Mouse (Mus musculus): Measurements from ENCODE around the gene Srp14. TPM values are rescaled to one million over a fixed set of nuclear protein-coding genes. Genes with fewer than 3 reads are reported as not detected.

Srp14 gene
- polyA plus RNA-seq, 1 experiment from 2014 or later, result 229 TPM

DNA sequence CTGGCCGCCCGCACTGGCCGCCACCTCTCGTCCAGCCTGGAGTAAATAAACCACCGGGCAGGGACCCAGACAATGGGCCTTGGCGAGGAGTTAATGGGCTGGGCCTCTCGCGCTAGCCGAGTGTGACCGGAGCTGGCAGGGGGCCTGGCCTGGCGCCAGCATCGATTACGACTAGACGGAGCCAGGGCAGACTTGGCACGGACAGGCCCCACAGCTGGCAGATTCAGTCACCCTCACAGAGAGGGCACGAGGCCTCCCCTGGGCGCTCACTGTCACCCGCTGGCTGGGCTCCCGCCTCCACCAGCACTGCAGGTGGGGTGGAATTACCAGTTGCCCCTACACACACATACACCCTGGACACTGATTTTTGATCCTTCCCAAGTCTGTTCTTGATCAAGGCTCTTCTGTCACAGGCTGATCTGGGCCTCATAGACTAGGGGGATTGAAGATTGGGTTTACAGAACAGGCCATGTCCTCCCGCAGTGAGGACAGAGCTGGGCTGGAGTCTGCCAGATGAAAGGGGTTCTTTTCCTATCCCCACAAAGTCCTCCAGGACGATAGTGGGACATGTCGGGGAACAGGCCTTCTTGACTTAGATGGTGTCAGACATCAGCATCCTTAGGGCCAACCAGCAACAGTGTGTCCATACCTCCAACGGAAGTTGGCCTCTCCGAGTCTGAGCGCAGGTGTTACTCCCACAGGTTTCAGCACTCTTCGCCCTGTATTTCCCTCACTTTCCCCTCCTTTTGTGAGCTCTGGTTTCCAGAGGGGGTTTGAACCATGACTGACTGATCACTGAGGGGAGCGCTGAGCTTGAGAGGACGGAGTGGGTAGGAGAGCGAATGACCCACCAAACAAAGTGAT is 31.2 kb upstream of the Srp14 start:
- Histone ChIP-seq H3K4me3 (replicated peaks; ENCODE audit: low read length) (no peak overlapping the region), H3K9me3 (replicated peaks; ENCODE audit: control insufficient read depth, low read length) (no peaks in the 10 kb centered on the region), H3K36me3 (ENCODE audit: control insufficient read depth, insufficient read depth, low read length) (no peaks in the 10 kb centered on the region), H3K4me1 (ENCODE audit: control insufficient read depth, insufficient read depth, low read length) (peaks cover 18% of the 10 kb centered on the region), H3K27ac (ENCODE audit: low read length) (peak overlapping the region; percentile 57), H3K9ac (ENCODE audit: low read length) (peak overlapping the region; percentile 46), H3K27me3 (ENCODE audit: control insufficient read depth, insufficient read depth, low read length) (no peaks in the 10 kb centered on the region), H3K4me2 (ENCODE audit: low read depth, low read length) (peak overlapping the region; percentile 24)
- 45% methylated on average over 29 of the region's 29 CpGs for WGBS
- ATAC-seq (ENCODE audit: insufficient read depth, low FRiP score), result peak; percentile 90

GRCm38 (mm10) chr2:118509688-118510446 is 30.4 kb upstream of the Srp14 start:
- Histone ChIP-seq H3K4me2 (ENCODE audit: low read depth, low read length) (peak overlapping the region; percentile 24), H3K27ac (ENCODE audit: low read length) (peak overlapping the region; percentile 57; the same call in 1 of the 2 replicates), H3K9me3 (replicated peaks; ENCODE audit: control insufficient read depth, low read length) (no peaks in the 10 kb centered on the region), H3K36me3 (ENCODE audit: control insufficient read depth, insufficient read depth, low read length) (no peaks in the 10 kb centered on the region), H3K27me3 (ENCODE audit: control insufficient read depth, insufficient read depth, low read length) (no peaks in the 10 kb centered on the region), H3K9ac (ENCODE audit: low read length) (peak overlapping the region; percentile 35; the same call in 1 of the 2 replicates), H3K4me1 (ENCODE audit: control insufficient read depth, insufficient read depth, low read length) (peaks cover 18% of the 10 kb centered on the region), H3K4me3 (replicated peaks; ENCODE audit: low read length) (no peak overlapping the region)
- no peak for ATAC-seq (ENCODE audit: insufficient read depth, low FRiP score)
- 59% methylated on average over 8 of the region's 8 CpGs for WGBS

DNA sequence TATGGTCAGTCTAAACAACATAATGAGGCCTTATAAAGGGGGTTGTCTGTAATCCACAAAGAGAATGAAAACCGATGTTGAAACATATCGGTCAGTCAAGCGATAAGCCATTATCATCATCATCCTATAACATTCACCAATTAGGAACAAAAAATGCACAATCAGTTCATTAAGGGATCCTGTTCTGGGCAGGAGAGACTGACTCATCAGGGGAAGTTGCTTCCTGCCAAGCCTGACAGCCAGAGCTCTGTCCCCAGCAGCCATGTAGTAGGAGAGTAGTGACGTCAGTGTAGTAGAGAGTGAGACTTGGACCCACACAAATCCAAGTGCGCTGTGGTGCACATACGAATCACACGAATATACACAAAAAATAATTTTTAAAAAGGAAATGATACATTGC is 27.6 kb upstream of the Srp14 start:
- Histone ChIP-seq H3K36me3 (ENCODE audit: control insufficient read depth, insufficient read depth, low read length) (no peaks in the 10 kb centered on the region), H3K9me3 (replicated peaks; ENCODE audit: control insufficient read depth, low read length) (no peaks in the 10 kb centered on the region), H3K4me2 (ENCODE audit: low read depth, low read length) (no peak overlapping the region), H3K4me3 (replicated peaks; ENCODE audit: low read length) (no peak overlapping the region), H3K27me3 (ENCODE audit: control insufficient read depth, insufficient read depth, low read length) (no peaks in the 10 kb centered on the region), H3K9ac (ENCODE audit: low read length) (no peak overlapping the region), H3K27ac (ENCODE audit: low read length) (no peak overlapping the region), H3K4me1 (ENCODE audit: control insufficient read depth, insufficient read depth, low read length) (peaks cover 15% of the 10 kb centered on the region)
- ATAC-seq (ENCODE audit: insufficient read depth, low FRiP score), result no peak
- WGBS, result 89% methylated on average over 7 of the region's 7 CpGs

GRCm38 (mm10) chr2:118500191-118500590 is 20.7 kb upstream of the Srp14 start:
- no peak overlapping the region for H3K27ac ChIP-seq (ENCODE audit: low read length)
- H3K27me3 ChIP-seq (ENCODE audit: control insufficient read depth, insufficient read depth, low read length), result no peaks in the 10 kb centered on the region
- ATAC-seq (ENCODE audit: insufficient read depth, low FRiP score), result no peak
- no peaks in the 10 kb centered on the region for H3K9me3 ChIP-seq (replicated peaks; ENCODE audit: control insufficient read depth, low read length)
- H3K9ac ChIP-seq (ENCODE audit: low read length), result no peak overlapping the region
- H3K4me1 ChIP-seq (ENCODE audit: control insufficient read depth, insufficient read depth, low read length), result peaks cover 9% of the 10 kb centered on the region; the same call in 1 of the 2 replicates
- no peaks in the 10 kb centered on the region for H3K36me3 ChIP-seq (ENCODE audit: control insufficient read depth, insufficient read depth, low read length)
- WGBS, result 85% methylated on average over 2 of the region's 2 CpGs
- H3K4me3 ChIP-seq (replicated peaks; ENCODE audit: low read length), result no peak overlapping the region
- no peak overlapping the region for H3K4me2 ChIP-seq (ENCODE audit: low read depth, low read length)

GRCm38 (mm10) chr2:118499135-118499961 is 19.8 kb upstream of the Srp14 start:
- Histone ChIP-seq H3K4me1 (ENCODE audit: control insufficient read depth, insufficient read depth, low read length) (peaks cover 9% of the 10 kb centered on the region), H3K27ac (ENCODE audit: low read length) (no peak overlapping the region), H3K4me3 (replicated peaks; ENCODE audit: low read length) (no peak overlapping the region), H3K9ac (ENCODE audit: low read length) (no peak overlapping the region), H3K9me3 (replicated peaks; ENCODE audit: control insufficient read depth, low read length) (no peaks in the 10 kb centered on the region), H3K36me3 (ENCODE audit: control insufficient read depth, insufficient read depth, low read length) (no peaks in the 10 kb centered on the region), H3K4me2 (ENCODE audit: low read depth, low read length) (no peak overlapping the region), H3K27me3 (ENCODE audit: control insufficient read depth, insufficient read depth, low read length) (no peaks in the 10 kb centered on the region)
- 35% methylated on average over 20 of the region's 20 CpGs for WGBS
- peak; percentile 62; the same call in 1 of the 2 replicates for ATAC-seq (ENCODE audit: insufficient read depth, low FRiP score)

DNA sequence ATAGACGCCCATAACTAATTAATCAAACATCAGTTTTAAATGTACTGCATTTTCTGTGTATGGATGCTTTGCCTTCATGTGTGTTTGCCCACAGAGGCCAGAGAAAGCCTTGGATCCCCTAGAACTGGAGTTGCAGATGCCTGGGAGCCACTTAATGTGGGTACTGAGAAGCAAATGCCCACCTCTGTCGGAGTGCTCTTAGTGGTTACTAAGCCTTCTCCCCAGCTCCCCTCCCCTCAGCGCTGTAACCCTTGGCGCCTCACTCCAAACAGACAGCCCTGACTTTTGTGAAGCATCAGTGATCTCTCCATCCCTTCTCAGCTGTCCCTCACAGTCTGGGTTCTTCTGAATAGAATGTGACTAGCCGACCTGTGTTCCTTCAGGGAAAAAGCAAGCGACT is 19.0 kb upstream of the Srp14 start:
- no peaks in the 10 kb centered on the region for H3K27me3 ChIP-seq (ENCODE audit: control insufficient read depth, insufficient read depth, low read length)
- H3K36me3 ChIP-seq (ENCODE audit: control insufficient read depth, insufficient read depth, low read length), result no peaks in the 10 kb centered on the region
- H3K4me2 ChIP-seq (ENCODE audit: low read depth, low read length), result no peak overlapping the region
- no peak for ATAC-seq (ENCODE audit: insufficient read depth, low FRiP score)
- 84% methylated on average over 6 of the region's 6 CpGs for WGBS
- no peak overlapping the region for H3K9ac ChIP-seq (ENCODE audit: low read length)
- H3K27ac ChIP-seq (ENCODE audit: low read length), result no peak overlapping the region
- no peaks in the 10 kb centered on the region for H3K9me3 ChIP-seq (replicated peaks; ENCODE audit: control insufficient read depth, low read length)
- H3K4me3 ChIP-seq (replicated peaks; ENCODE audit: low read length), result no peak overlapping the region
- H3K4me1 ChIP-seq (ENCODE audit: control insufficient read depth, insufficient read depth, low read length), result peaks cover 9% of the 10 kb centered on the region

DNA sequence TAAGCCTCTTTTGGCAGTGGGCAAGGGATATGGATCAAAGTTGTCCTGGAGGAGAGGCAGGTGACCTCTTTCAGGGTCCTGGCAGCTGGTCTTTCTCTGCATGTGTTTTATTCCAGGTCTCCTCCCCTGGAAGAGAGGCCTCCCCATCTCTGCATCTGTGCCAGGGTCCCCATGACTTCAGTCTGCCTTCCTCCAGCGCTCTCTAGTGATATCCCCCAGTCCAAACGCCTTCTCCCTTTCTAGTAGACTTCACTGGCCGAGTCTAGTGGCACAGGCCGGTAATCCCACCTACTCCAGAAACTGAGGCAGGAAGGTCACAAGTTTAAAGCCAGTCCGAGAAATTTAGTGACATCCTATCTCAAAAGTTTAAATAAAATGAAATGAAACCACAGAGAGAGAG is 18.4 kb upstream of the Srp14 start:
- Histone ChIP-seq H3K9ac (ENCODE audit: low read length) (no peak overlapping the region), H3K9me3 (replicated peaks; ENCODE audit: control insufficient read depth, low read length) (no peaks in the 10 kb centered on the region), H3K27me3 (ENCODE audit: control insufficient read depth, insufficient read depth, low read length) (no peaks in the 10 kb centered on the region), H3K36me3 (ENCODE audit: control insufficient read depth, insufficient read depth, low read length) (no peaks in the 10 kb centered on the region), H3K27ac (ENCODE audit: low read length) (no peak overlapping the region), H3K4me2 (ENCODE audit: low read depth, low read length) (no peak overlapping the region), H3K4me1 (ENCODE audit: control insufficient read depth, insufficient read depth, low read length) (peaks cover 9% of the 10 kb centered on the region), H3K4me3 (replicated peaks; ENCODE audit: low read length) (no peak overlapping the region)
- 76% methylated on average over 5 of the region's 5 CpGs for WGBS
- ATAC-seq (ENCODE audit: insufficient read depth, low FRiP score), result no peak

DNA sequence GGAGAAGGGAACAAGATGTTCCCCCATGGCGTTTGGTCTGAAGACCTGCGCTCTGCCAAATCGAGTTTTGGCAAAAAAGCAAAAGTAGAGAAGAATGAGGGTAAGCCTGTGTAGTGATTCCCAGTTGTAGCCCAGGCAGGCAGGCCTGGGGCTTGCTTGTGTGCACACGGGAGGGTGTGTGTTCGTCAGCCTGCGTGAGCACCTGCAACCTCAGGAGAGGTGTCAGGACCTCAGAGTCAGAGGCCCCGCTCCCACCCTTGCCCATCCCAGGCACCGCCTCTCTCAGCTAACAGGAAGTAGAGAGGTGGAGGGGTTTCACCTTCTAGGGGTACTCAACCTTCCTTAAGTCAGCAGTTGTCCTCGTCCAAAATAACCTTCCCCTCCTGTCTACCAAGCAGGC is 15.5 kb upstream of the Srp14 start:
- no peaks in the 10 kb centered on the region for H3K36me3 ChIP-seq (ENCODE audit: control insufficient read depth, insufficient read depth, low read length)
- no peak overlapping the region for H3K4me2 ChIP-seq (ENCODE audit: low read depth, low read length)
- no peaks in the 10 kb centered on the region for H3K9me3 ChIP-seq (replicated peaks; ENCODE audit: control insufficient read depth, low read length)
- peaks cover 19% of the 10 kb centered on the region for H3K4me1 ChIP-seq (ENCODE audit: control insufficient read depth, insufficient read depth, low read length)
- H3K27me3 ChIP-seq (ENCODE audit: control insufficient read depth, insufficient read depth, low read length), result no peaks in the 10 kb centered on the region
- whole genome bisulfite sequencing, result 56% methylated on average over 9 of the region's 9 CpGs
- no peak for ATAC-seq (ENCODE audit: insufficient read depth, low FRiP score)
- no peak overlapping the region for H3K4me3 ChIP-seq (replicated peaks; ENCODE audit: low read length)
- no peak overlapping the region for H3K9ac ChIP-seq (ENCODE audit: low read length)
- H3K27ac ChIP-seq (ENCODE audit: low read length), result no peak overlapping the region
